Mouse (Mus musculus): ENCODE measurements around the gene Itga2b. TPM values are rescaled to one million over a fixed set of nuclear protein-coding genes. Genes with fewer than 3 reads are reported as not detected.
A peak's percentile ranks its signal among the peaks of the same experiment; 100 is the strongest.

The Itga2b gene
- 1 to 10 TPM in 1 of 2 experiments, under 1 TPM in 1; 0.51 to 2.7 TPM for total RNA-seq (2021)
- long read RNA-seq, experiment 1, partial matches to known transcripts: 0 of 2 reads
- long read RNA-seq, experiment 1, other reads (novel, unspliced or antisense): 1 of 2 reads
- long read RNA-seq, experiment 2, partial matches to known transcripts: 1 of 1 reads
- long read RNA-seq, experiment 2, other reads (novel, unspliced or antisense): 0 of 1 reads

- no peak for TF ChIP-seq CTCF (IDR thresholded peaks at IDR 0.05)
- no peak for DNase-seq
- no peak within 1 kb of the TSS for H3K27ac ChIP-seq
- H3K4me3 ChIP-seq: no peak within 1 kb of the TSS
- intact Hi-C loops (cut with DNase I): no loop called here
Measured at GRCm38 (mm10) chr11:102469648-102470357, at the start of gene Itga2b. Itga2b (minus strand) TSS chr11:102470122.

GRCm38 (mm10) chr11:102514793-102515424 lies 45.0 kb upstream of the Itga2b start:
- DNase-seq: no peak
- TF ChIP-seq CTCF (IDR thresholded peaks at IDR 0.05): no peak
- peak overlapping the region; percentile 46 for H3K27ac ChIP-seq
- no peak overlapping the region for H3K4me3 ChIP-seq
- intact Hi-C loops (cut with DNase I): no loop called here

- peak overlapping the region; percentile 82 for H3K27ac ChIP-seq
- H3K4me3 ChIP-seq: peak overlapping the region; percentile 5; the same call in 1 of the 2 replicates
- peak; percentile 68 for DNase-seq
- TF ChIP-seq CTCF (IDR thresholded peaks at IDR 0.05): no peak
- intact Hi-C loops (cut with DNase I): loop anchor here (2.0 kb wide), 1 partner anchor 17 kb away; no protein-coding TSS in a partner anchor
Measured at GRCm38 (mm10) chr11:102510226-102510625, 40.3 kb upstream of the Itga2b start.

- no peak for DNase-seq
- intact Hi-C loops (cut with DNase I): no loop called here
- no peak for TF ChIP-seq CTCF (IDR thresholded peaks at IDR 0.05)
- Histone ChIP-seq H3K27ac (peak overlapping the region; percentile 92), H3K4me3 (no peak overlapping the region)
Measured at GRCm38 (mm10) chr11:102496732-102497131, 26.8 kb upstream of the Itga2b start.

GRCm38 (mm10) chr11:102496206-102496605 lies 26.3 kb upstream of the Itga2b start:
- DNase-seq: peak; percentile 32
- H3K4me3 ChIP-seq: no peak overlapping the region
- intact Hi-C loops (cut with DNase I): no loop called here
- peak overlapping the region; percentile 92 for H3K27ac ChIP-seq
- no peak for TF ChIP-seq CTCF (IDR thresholded peaks at IDR 0.05)

GRCm38 (mm10) chr11:102495742-102496141 lies 25.8 kb upstream of the Itga2b start:
- no peak for TF ChIP-seq CTCF (IDR thresholded peaks at IDR 0.05)
- Histone ChIP-seq H3K4me3 (no peak overlapping the region), H3K27ac (peak overlapping the region; percentile 92)
- no peak for DNase-seq
- intact Hi-C loops (cut with DNase I): no loop called here

GRCm38 (mm10) chr11:102495114-102495513 lies 25.2 kb upstream of the Itga2b start:
- Histone ChIP-seq H3K27ac (peak overlapping the region; percentile 92), H3K4me3 (no peak overlapping the region)
- TF ChIP-seq CTCF (IDR thresholded peaks at IDR 0.05): no peak
- intact Hi-C loops (cut with DNase I): no loop called here
- DNase-seq: no peak

GRCm38 (mm10) chr11:102494063-102494650 lies 24.2 kb upstream of the Itga2b start:
- TF ChIP-seq CTCF (IDR thresholded peaks at IDR 0.05): no peak
- H3K4me3 ChIP-seq: no peak overlapping the region
- peak overlapping the region; percentile 92 for H3K27ac ChIP-seq
- intact Hi-C loops (cut with DNase I): loop anchor here (5.0 kb wide), 1 partner anchor 63 kb away; the partner anchor contains the start of gene Gpatch8
- no peak for DNase-seq

- H3K4me3 ChIP-seq: no peak overlapping the region
- peak; percentile 65 for DNase-seq
- intact Hi-C loops (cut with DNase I): loop anchor here (2.0 to 5.0 kb wide), 2 partner anchors 18 to 64 kb away; partner anchors contain the start of gene Gpatch8
- TF ChIP-seq CTCF (IDR thresholded peaks at IDR 0.05): no peak
- peak overlapping the region; percentile 92 for H3K27ac ChIP-seq
Measured at GRCm38 (mm10) chr11:102493241-102493640, 23.3 kb upstream of the Itga2b start.

GRCm38 (mm10) chr11:102487901-102488300 lies 18.0 kb upstream of the Itga2b start:
- DNase-seq: no peak
- peak overlapping the region; percentile 29 for H3K27ac ChIP-seq
- intact Hi-C loops (cut with DNase I): loop anchor here (2.0 kb wide), 1 partner anchor 163 kb away; no protein-coding TSS in a partner anchor
- H3K4me3 ChIP-seq: no peak overlapping the region
- no peak for TF ChIP-seq CTCF (IDR thresholded peaks at IDR 0.05)

GRCm38 (mm10) chr11:102486733-102487386 lies 16.9 kb upstream of the Itga2b start:
- Histone ChIP-seq H3K27ac (peak overlapping the region; percentile 50), H3K4me3 (no peak overlapping the region)
- intact Hi-C loops (cut with DNase I): loop anchor here (1.0 to 2.0 kb wide), 2 partner anchors 92 to 164 kb away; partner anchors contain the start of gene Gm11627
- peak; percentile 88 for TF ChIP-seq CTCF (IDR thresholded peaks at IDR 0.05)
- peak; percentile 45 for DNase-seq

- no peak for TF ChIP-seq CTCF (IDR thresholded peaks at IDR 0.05)
- Histone ChIP-seq H3K4me3 (no peak overlapping the region), H3K27ac (no peak overlapping the region)
- DNase-seq: no peak
- intact Hi-C loops (cut with DNase I): no loop called here
Measured at GRCm38 (mm10) chr11:102481779-102482178, 11.9 kb upstream of the Itga2b start.
